Mouse (Mus musculus) limb, embryonic 10.5 days (tissue): ENCODE measurements around the gene Zc3hc1. TPM values are rescaled to one million over a fixed set of nuclear protein-coding genes. Genes with fewer than 3 reads are reported as not detected.

Experiments
- DNase-seq: peaks from one replicate; pipeline ENCODE4 v3.0.0-alpha.2; 2017; ENCODE audit warnings: low spot score
- H3K27ac ChIP-seq: fragments of 300-500 bp; sonication (generic); 2 replicates; pipeline ENCODE4 v1.5.1; 2016; ENCODE audit warnings: mild to moderate bottlenecking
- H3K27me3 ChIP-seq: fragments of 300-500 bp; sonication (generic); 2 replicates; pipeline ENCODE4 v1.6.1; 2016; ENCODE audit warnings: low read depth, mild to moderate bottlenecking; ENCODE audit not compliant: poor library complexity, severe bottlenecking
- H3K36me3 ChIP-seq: fragments of 300-500 bp; sonication (generic); 2 replicates; pipeline ENCODE4 v1.6.1; 2016; ENCODE audit warnings: mild to moderate bottlenecking, moderate library complexity
- H3K4me1 ChIP-seq: fragments of 300-500 bp; sonication (generic); 2 replicates; pipeline ENCODE4 v1.6.1; 2016
- H3K4me3 ChIP-seq: fragments of 300-500 bp; sonication (generic); 2 replicates; pipeline ENCODE4 v1.5.1; 2016; ENCODE audit warnings: mild to moderate bottlenecking, moderate library complexity
- H3K9me3 ChIP-seq: fragments of 300-500 bp; sonication (generic); replicated peaks from 2 replicates; pipeline ENCODE4 v1.6.1; 2016; ENCODE audit warnings: mild to moderate bottlenecking
- WGBS: fragments of 180-500 bp; shearing (Covaris S2); methylation state at CpG from one replicate; pipeline ENCODE4 v1.1.7; 2016; 5-methylcytosine and 5-hydroxymethylcytosine counted together
- polyA plus RNA-seq: library from polyadenylated mRNA; unstranded; fragments of >200 nt; fragmentation: Nextera tagmentation; extraction: Ambion mirVana; gene quantifications from 2 replicates; pipeline ENCODE4 v1.2.1, GENCODE M21; 2016

Zc3hc1 gene
- polyA plus RNA-seq, 1 experiment from 2014 or later = 91.3 TPM

GRCm38 (mm10) chr6:30336912-30337311 is 53.9 kb downstream of the Zc3hc1 start:
- 53% methylated on average over 5 of the region's 5 CpGs for WGBS
- no peaks in the 10 kb centered on the region for H3K9me3 ChIP-seq
- peaks cover 4% of the 10 kb centered on the region for H3K4me1 ChIP-seq
- no peak overlapping the region for H3K27ac ChIP-seq
- no peak for DNase-seq
- H3K36me3 ChIP-seq = no peaks in the 10 kb centered on the region
- H3K27me3 ChIP-seq = no peaks in the 10 kb centered on the region
- no peak overlapping the region for H3K4me3 ChIP-seq

- DNase-seq = no peak
- H3K27ac ChIP-seq = no peak overlapping the region
- H3K36me3 ChIP-seq = no peaks in the 10 kb centered on the region
- H3K4me1 ChIP-seq = peaks cover 4% of the 10 kb centered on the region
- no peaks in the 10 kb centered on the region for H3K9me3 ChIP-seq
- 70% methylated on average over 4 of the region's 4 CpGs for WGBS
- H3K4me3 ChIP-seq = no peak overlapping the region
- no peaks in the 10 kb centered on the region for H3K27me3 ChIP-seq
These were observed 58.6 kb downstream of the Zc3hc1 start for GRCm38 (mm10) chr6:30332262-30332661.

- H3K4me3 ChIP-seq = no peak overlapping the region
- 78% methylated on average over 5 of the region's 5 CpGs for WGBS
- no peaks in the 10 kb centered on the region for H3K36me3 ChIP-seq
- no peaks in the 10 kb centered on the region for H3K27me3 ChIP-seq
- no peak for DNase-seq
- H3K4me1 ChIP-seq = peaks cover 12% of the 10 kb centered on the region
- H3K9me3 ChIP-seq = no peaks in the 10 kb centered on the region
- no peak overlapping the region for H3K27ac ChIP-seq
These were observed 60.1 kb downstream of the Zc3hc1 start for GRCm38 (mm10) chr6:30330706-30331105.

- Histone ChIP-seq H3K36me3 (no peaks in the 10 kb centered on the region), H3K4me3 (no peak overlapping the region), H3K27ac (0 out of 2 replicates have a peak overlapping the region, but pooled peaks have one; percentile 21), H3K4me1 (peaks cover 8% of the 10 kb centered on the region), H3K27me3 (no peaks in the 10 kb centered on the region), H3K9me3 (no peaks in the 10 kb centered on the region)
- WGBS = 72% methylated on average over 3 of the region's 4 CpGs
- no peak for DNase-seq
These were observed 64.8 kb downstream of the Zc3hc1 start for GRCm38 (mm10) chr6:30325932-30326501.

GRCm38 (mm10) chr6:30321002-30321401 is 69.8 kb downstream of the Zc3hc1 start:
- DNase-seq = no peak
- H3K27ac ChIP-seq = 0 out of 2 replicates have a peak overlapping the region, but pooled peaks have one; percentile 0
- WGBS = 40% methylated on average over 4 of the region's 4 CpGs
- H3K4me3 ChIP-seq = no peak overlapping the region
- no peaks in the 10 kb centered on the region for H3K27me3 ChIP-seq
- no peaks in the 10 kb centered on the region for H3K9me3 ChIP-seq
- no peaks in the 10 kb centered on the region for H3K36me3 ChIP-seq
- H3K4me1 ChIP-seq = no peaks in the 10 kb centered on the region

- 84% methylated on average over 5 of the region's 5 CpGs for WGBS
- Histone ChIP-seq H3K27ac (no peak overlapping the region), H3K9me3 (no peaks in the 10 kb centered on the region), H3K4me3 (no peak overlapping the region), H3K4me1 (no peaks in the 10 kb centered on the region), H3K36me3 (no peaks in the 10 kb centered on the region), H3K27me3 (no peaks in the 10 kb centered on the region)
- DNase-seq = no peak
These were observed 71.6 kb downstream of the Zc3hc1 start for GRCm38 (mm10) chr6:30319216-30319615.

Other genes with a start within 250 kb of the Zc3hc1 start
- 31.9 and 41.2 TPM in 2 replicates for gene Ube2h, start 86.5 kb downstream of the Zc3hc1 start, polyA plus RNA-seq
- 46.2 and 49.2 TPM in 2 replicates for gene Klhdc10, start 10.8 kb upstream of the Zc3hc1 start, polyA plus RNA-seq
- gene Tmem209, start 118.8 kb upstream of the Zc3hc1 start, polyA plus RNA-seq = 45.7 and 51.6 TPM in 2 replicates
- 0.38 and 0.59 TPM in 2 replicates for gene Ssmem1, start 118.8 kb upstream of the Zc3hc1 start, polyA plus RNA-seq
- 109 and 110 TPM in 2 replicates for gene Cpa2, start 150.6 kb upstream of the Zc3hc1 start, polyA plus RNA-seq
- 1.1 and 1.4 TPM in 2 replicates for gene Cpa4, start 177.3 kb upstream of the Zc3hc1 start, polyA plus RNA-seq
- gene Cpa5, start 220.0 kb upstream of the Zc3hc1 start, polyA plus RNA-seq = 0.23 and 0.35 TPM in 2 replicates
- 0.38 TPM in 2 replicates for gene Cpa1, start 248.2 kb upstream of the Zc3hc1 start, polyA plus RNA-seq